Mouse (Mus musculus) lung, embryonic 15.5 days (tissue): Measurements from ENCODE around the gene Cdyl. TPM values are rescaled to one million over a fixed set of nuclear protein-coding genes. Genes with fewer than 3 reads are reported as not detected.

Experiments
- ATAC-seq: fragments of 200-750 bp; cut with Nextera tagmentation; 2 replicates; pipeline ENCODE4 v1.8.0; 2017; ENCODE audit warnings: moderate number of reproducible peaks, borderline replicate concordance; ENCODE audit not compliant: low FRiP score, low TSS enrichment; ENCODE audit errors: extremely low read depth
- H3K27ac ChIP-seq: fragments of 300-500 bp; sonication (generic); 2 replicates; pipeline ENCODE4 v1.5.1; 2015; ENCODE audit warnings: moderate library complexity, mild to moderate bottlenecking, inconsistent platforms
- H3K27me3 ChIP-seq: fragments of 300-500 bp; sonication (generic); 2 replicates; pipeline ENCODE4 v1.6.1; 2015; ENCODE audit warnings: inconsistent platforms
- H3K36me3 ChIP-seq: fragments of 300-500 bp; sonication (generic); 2 replicates; pipeline ENCODE4 v1.6.1; 2015; ENCODE audit warnings: inconsistent platforms
- H3K4me1 ChIP-seq: fragments of 300-500 bp; sonication (generic); 2 replicates; pipeline ENCODE4 v1.6.1; 2015; ENCODE audit warnings: inconsistent platforms
- H3K4me2 ChIP-seq: fragments of 300-500 bp; sonication (generic); 2 replicates; pipeline ENCODE4 v1.6.1; 2015; ENCODE audit warnings: inconsistent platforms, mild to moderate bottlenecking, moderate library complexity
- H3K4me3 ChIP-seq: fragments of 300-500 bp; sonication (generic); 2 replicates; pipeline ENCODE4 v1.5.1; 2015; ENCODE audit warnings: mild to moderate bottlenecking, inconsistent platforms
- H3K9ac ChIP-seq: fragments of 300-500 bp; sonication (generic); 2 replicates; pipeline ENCODE4 v1.6.1; 2015; ENCODE audit warnings: inconsistent platforms
- H3K9me3 ChIP-seq: fragments of 300-500 bp; sonication (generic); 2 replicates; pipeline ENCODE4 v1.6.1; 2016; ENCODE audit warnings: inconsistent platforms
- whole genome bisulfite sequencing: fragments of 180-500 bp; shearing (Covaris S2); methylation state at CpG from one replicate; pipeline ENCODE4 v1.1.7; 2015; 5-methylcytosine and 5-hydroxymethylcytosine counted together
- polyA plus RNA-seq: library from polyadenylated mRNA; unstranded; fragments of >200 nt; fragmentation: Nextera tagmentation; extraction: Ambion mirVana; gene quantifications from 2 replicates; pipeline ENCODE4 v1.2.1, GENCODE M21; 2015

Cdyl gene
- polyA plus RNA-seq, 1 experiment from 2014 or later: 15.7 TPM

- Histone ChIP-seq H3K27ac (0 out of 2 replicates have a peak overlapping the region, but pooled peaks have one; percentile 96), H3K27me3 (no peaks in the 10 kb centered on the region), H3K4me3 (peak overlapping the region; percentile 79), H3K4me2 (peak overlapping the region; percentile 85), H3K9me3 (peaks cover 5% of the 10 kb centered on the region; the same call in 1 of the 2 replicates), H3K4me1 (peaks cover 17% of the 10 kb centered on the region), H3K36me3 (0 out of 2 replicates have a peak, but pooled peaks cover 4% of the 10 kb centered on the region), H3K9ac (peak overlapping the region; percentile 85)
- ATAC-seq: no peak
- 17% methylated on average over 4 of the region's 4 CpGs for WGBS
These were observed 83.1 kb downstream of the Cdyl start for GRCm38 (mm10) chr13:35742696-35743095.

GRCm38 (mm10) chr13:35743196-35743595, 83.6 kb downstream of the Cdyl start:
- 23% methylated on average over 1 of the region's 1 CpGs for WGBS
- H3K9me3 ChIP-seq: peaks cover 5% of the 10 kb centered on the region; the same call in 1 of the 2 replicates
- no peak overlapping the region for H3K27ac ChIP-seq
- ATAC-seq: no peak
- H3K4me3 ChIP-seq: peak overlapping the region; percentile 79
- H3K4me1 ChIP-seq: peaks cover 17% of the 10 kb centered on the region
- peak overlapping the region; percentile 85 for H3K4me2 ChIP-seq
- H3K27me3 ChIP-seq: no peaks in the 10 kb centered on the region
- peak overlapping the region; percentile 85; the same call in 1 of the 2 replicates for H3K9ac ChIP-seq
- 0 out of 2 replicates have a peak, but pooled peaks cover 4% of the 10 kb centered on the region for H3K36me3 ChIP-seq

GRCm38 (mm10) chr13:35749194-35749593, 89.6 kb downstream of the Cdyl start:
- H3K36me3 ChIP-seq: 0 out of 2 replicates have a peak, but pooled peaks cover 4% of the 10 kb centered on the region
- WGBS: 83% methylated on average over 4 of the region's 4 CpGs
- ATAC-seq: no peak
- H3K27me3 ChIP-seq: no peaks in the 10 kb centered on the region
- H3K9ac ChIP-seq: no peak overlapping the region
- peaks cover 5% of the 10 kb centered on the region; the same call in 1 of the 2 replicates for H3K9me3 ChIP-seq
- H3K4me2 ChIP-seq: no peak overlapping the region
- H3K4me1 ChIP-seq: 0 out of 2 replicates have a peak, but pooled peaks cover under 1% of the 10 kb centered on the region
- H3K4me3 ChIP-seq: no peak overlapping the region
- no peak overlapping the region for H3K27ac ChIP-seq

- 84% methylated on average over 5 of the region's 5 CpGs for WGBS
These were observed 90.0 kb downstream of the Cdyl start for GRCm38 (mm10) chr13:35749680-35750079.

GRCm38 (mm10) chr13:35752046-35752445, 92.4 kb downstream of the Cdyl start:
- H3K36me3 ChIP-seq: no peaks in the 10 kb centered on the region
- ATAC-seq: no peak
- H3K4me1 ChIP-seq: peaks cover 12% of the 10 kb centered on the region; the same call in 1 of the 2 replicates
- 88% methylated on average over 7 of the region's 7 CpGs for WGBS
- H3K27ac ChIP-seq: no peak overlapping the region
- H3K9ac ChIP-seq: no peak overlapping the region
- no peak overlapping the region for H3K4me2 ChIP-seq
- no peak overlapping the region for H3K4me3 ChIP-seq
- H3K27me3 ChIP-seq: no peaks in the 10 kb centered on the region
- no peaks in the 10 kb centered on the region for H3K9me3 ChIP-seq

More at GRCm38 (mm10) chr13:35749680-35750079, 90.0 kb downstream of the Cdyl start:
- H3K9ac ChIP-seq: no peak overlapping the region
- H3K36me3 ChIP-seq: 0 out of 2 replicates have a peak, but pooled peaks cover 4% of the 10 kb centered on the region
- H3K4me1 ChIP-seq: 0 out of 2 replicates have a peak, but pooled peaks cover 5% of the 10 kb centered on the region
- no peaks in the 10 kb centered on the region for H3K27me3 ChIP-seq
- no peak overlapping the region for H3K4me3 ChIP-seq
- H3K27ac ChIP-seq: no peak overlapping the region
- no peak for ATAC-seq
- no peak overlapping the region for H3K4me2 ChIP-seq
- peaks cover 5% of the 10 kb centered on the region; the same call in 1 of the 2 replicates for H3K9me3 ChIP-seq

- 77% methylated on average over 6 of the region's 6 CpGs for WGBS
- H3K4me2 ChIP-seq: no peak overlapping the region
- H3K27me3 ChIP-seq: no peaks in the 10 kb centered on the region
- H3K4me3 ChIP-seq: no peak overlapping the region
- no peaks in the 10 kb centered on the region for H3K9me3 ChIP-seq
- H3K27ac ChIP-seq: no peak overlapping the region
- H3K36me3 ChIP-seq: no peaks in the 10 kb centered on the region
- ATAC-seq: no peak
- H3K4me1 ChIP-seq: peaks cover 16% of the 10 kb centered on the region; the same call in 1 of the 2 replicates
- H3K9ac ChIP-seq: no peak overlapping the region
These were observed 95.4 kb downstream of the Cdyl start for GRCm38 (mm10) chr13:35755002-35755401.

GRCm38 (mm10) chr13:35755655-35756283, 96.1 kb downstream of the Cdyl start:
- no peak overlapping the region for H3K4me3 ChIP-seq
- H3K9me3 ChIP-seq: no peaks in the 10 kb centered on the region
- H3K36me3 ChIP-seq: no peaks in the 10 kb centered on the region
- no peak overlapping the region for H3K9ac ChIP-seq
- H3K27ac ChIP-seq: no peak overlapping the region
- H3K4me1 ChIP-seq: peaks cover 16% of the 10 kb centered on the region; the same call in 1 of the 2 replicates
- no peak overlapping the region for H3K4me2 ChIP-seq
- no peaks in the 10 kb centered on the region for H3K27me3 ChIP-seq
- ATAC-seq: no peak
- 65% methylated on average over 8 of the region's 8 CpGs for WGBS

GRCm38 (mm10) chr13:35756393-35757338, 97.0 kb downstream of the Cdyl start:
- Histone ChIP-seq H3K9ac (no peak overlapping the region), H3K4me1 (peaks cover 16% of the 10 kb centered on the region; the same call in 1 of the 2 replicates), H3K9me3 (no peaks in the 10 kb centered on the region), H3K4me3 (no peak overlapping the region), H3K4me2 (no peak overlapping the region), H3K27me3 (no peaks in the 10 kb centered on the region), H3K27ac (no peak overlapping the region), H3K36me3 (no peaks in the 10 kb centered on the region)
- WGBS: 84% methylated on average over 21 of the region's 21 CpGs
- no peak for ATAC-seq

- Histone ChIP-seq H3K27ac (no peak overlapping the region), H3K9me3 (no peaks in the 10 kb centered on the region), H3K9ac (no peak overlapping the region), H3K4me3 (no peak overlapping the region), H3K36me3 (no peaks in the 10 kb centered on the region), H3K4me1 (peaks cover 14% of the 10 kb centered on the region), H3K4me2 (no peak overlapping the region), H3K27me3 (no peaks in the 10 kb centered on the region)
- 71% methylated on average over 2 of the region's 2 CpGs for WGBS
- no peak for ATAC-seq
These were observed 100.7 kb downstream of the Cdyl start for GRCm38 (mm10) chr13:35760372-35760771.

- ATAC-seq: no peak
These were observed 104.9 kb downstream of the Cdyl start for GRCm38 (mm10) chr13:35764559-35764958.

GRCm38 (mm10) chr13:35765817-35766216, 106.2 kb downstream of the Cdyl start:
- peak; percentile 91 for ATAC-seq
- H3K4me1 ChIP-seq: peaks cover 27% of the 10 kb centered on the region
- H3K4me2 ChIP-seq: no peak overlapping the region
- no peak overlapping the region for H3K4me3 ChIP-seq
- H3K36me3 ChIP-seq: no peaks in the 10 kb centered on the region
- H3K9ac ChIP-seq: no peak overlapping the region
- peak overlapping the region; percentile 65 for H3K27ac ChIP-seq
- WGBS: 5% methylated on average over 2 of the region's 2 CpGs
- no peaks in the 10 kb centered on the region for H3K27me3 ChIP-seq
- no peaks in the 10 kb centered on the region for H3K9me3 ChIP-seq

More at GRCm38 (mm10) chr13:35764559-35764958, 104.9 kb downstream of the Cdyl start:
- Histone ChIP-seq H3K4me1 (peaks cover 18% of the 10 kb centered on the region), H3K4me3 (no peak overlapping the region), H3K9ac (no peak overlapping the region), H3K36me3 (no peaks in the 10 kb centered on the region), H3K27me3 (no peaks in the 10 kb centered on the region), H3K9me3 (no peaks in the 10 kb centered on the region), H3K4me2 (no peak overlapping the region), H3K27ac (peak overlapping the region; percentile 65; the same call in 1 of the 2 replicates)
- WGBS: 44% methylated on average over 3 of the region's 3 CpGs
